Mouse (Mus musculus) kidney, embryonic 14.5 days (tissue): Measurements from ENCODE around the gene Gm17304. TPM values are rescaled to one million over a fixed set of nuclear protein-coding genes. Genes with fewer than 3 reads are reported as not detected.

Source experiments
- ATAC-seq: fragments of 200-750 bp; cut with Nextera tagmentation; 2 replicates; pipeline ENCODE4 v1.8.0; 2017; ENCODE audit warnings: moderate number of reproducible peaks, mild to moderate bottlenecking, moderate TSS enrichment, moderate library complexity; ENCODE audit not compliant: low FRiP score, low TSS enrichment
- H3K27ac ChIP-seq: fragments of 300-500 bp; sonication (generic); 2 replicates; pipeline ENCODE4 v1.5.1; 2014; ENCODE audit warnings: low read depth, mild to moderate bottlenecking, low read length, moderate library complexity, mixed read lengths
- H3K27me3 ChIP-seq: fragments of 300-500 bp; sonication (generic); 2 replicates; pipeline ENCODE4 v1.6.1; 2014; ENCODE audit warnings: mild to moderate bottlenecking, low read length; ENCODE audit not compliant: control insufficient read depth, insufficient read depth
- H3K36me3 ChIP-seq: fragments of 300-500 bp; sonication (generic); 2 replicates; pipeline ENCODE4 v1.6.1; 2014; ENCODE audit warnings: low read length, mixed read lengths; ENCODE audit not compliant: control insufficient read depth, insufficient read depth
- H3K4me1 ChIP-seq: fragments of 300-500 bp; sonication (generic); 2 replicates; pipeline ENCODE4 v1.6.1; 2014; ENCODE audit warnings: low read length, mixed read lengths; ENCODE audit not compliant: control insufficient read depth, insufficient read depth
- H3K4me2 ChIP-seq: fragments of 300-500 bp; sonication (generic); replicated peaks from 2 replicates; pipeline ENCODE4 v1.6.1; 2014; ENCODE audit warnings: low read depth, mild to moderate bottlenecking, low read length
- H3K4me3 ChIP-seq: fragments of 300-500 bp; sonication (generic); 2 replicates; pipeline ENCODE4 v1.5.1; 2014; ENCODE audit warnings: mild to moderate bottlenecking, low read length
- H3K9ac ChIP-seq: fragments of 300-500 bp; sonication (generic); 2 replicates; pipeline ENCODE4 v1.6.1; 2014; ENCODE audit warnings: low read depth, mild to moderate bottlenecking, low read length, moderate library complexity
- H3K9me3 ChIP-seq: fragments of 300-500 bp; sonication (generic); 2 replicates; pipeline ENCODE4 v1.6.1; 2016; ENCODE audit warnings: low read length; ENCODE audit not compliant: control insufficient read depth
- WGBS: fragments of 180-500 bp; shearing (Covaris S2); extraction: QIAGEN DNeasy Blood & Tissue Kit; methylation state at CpG from one replicate; pipeline ENCODE4 v1.1.7; 2014; 5-methylcytosine and 5-hydroxymethylcytosine counted together
- polyA plus RNA-seq: library from polyadenylated mRNA; unstranded; fragments of >200 nt; fragmentation: Nextera tagmentation; extraction: Ambion mirVana; gene quantifications from 2 replicates; pipeline ENCODE4 v1.2.1, GENCODE M21; 2014

Gm17304 gene
- polyA plus RNA-seq, 1 experiment from 2014 or later: not detected

DNA sequence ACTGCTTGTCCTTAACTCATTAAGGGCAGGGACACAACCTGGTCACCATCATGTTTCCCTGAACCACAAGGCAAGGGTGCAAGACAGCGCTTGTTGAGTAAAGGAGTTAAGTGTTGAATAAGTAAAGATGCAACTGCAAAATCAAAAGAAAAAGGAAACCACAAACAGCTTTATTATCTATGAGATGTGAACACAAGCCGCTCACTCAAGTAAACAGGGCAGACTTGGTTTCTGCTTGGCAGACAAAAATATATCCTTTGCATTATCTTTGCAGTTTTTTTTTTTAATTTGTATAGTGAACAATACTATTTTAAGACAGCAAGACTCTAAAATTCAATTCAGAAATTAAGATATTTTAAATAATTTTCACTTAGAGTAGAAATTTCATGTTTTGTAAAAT is 30.7 kb downstream of the Gm17304 start:
- Histone ChIP-seq H3K9me3 (no peaks in the 10 kb centered on the region), H3K27me3 (no peaks in the 10 kb centered on the region), H3K36me3 (peaks cover 36% of the 10 kb centered on the region), H3K4me2 (no peak overlapping the region), H3K4me1 (0 out of 2 replicates have a peak, but pooled peaks cover 3% of the 10 kb centered on the region), H3K27ac (no peak overlapping the region), H3K9ac (no peak overlapping the region), H3K4me3 (no peak overlapping the region)
- WGBS: 93% methylated on average over 2 of the region's 2 CpGs
- no peak for ATAC-seq

DNA sequence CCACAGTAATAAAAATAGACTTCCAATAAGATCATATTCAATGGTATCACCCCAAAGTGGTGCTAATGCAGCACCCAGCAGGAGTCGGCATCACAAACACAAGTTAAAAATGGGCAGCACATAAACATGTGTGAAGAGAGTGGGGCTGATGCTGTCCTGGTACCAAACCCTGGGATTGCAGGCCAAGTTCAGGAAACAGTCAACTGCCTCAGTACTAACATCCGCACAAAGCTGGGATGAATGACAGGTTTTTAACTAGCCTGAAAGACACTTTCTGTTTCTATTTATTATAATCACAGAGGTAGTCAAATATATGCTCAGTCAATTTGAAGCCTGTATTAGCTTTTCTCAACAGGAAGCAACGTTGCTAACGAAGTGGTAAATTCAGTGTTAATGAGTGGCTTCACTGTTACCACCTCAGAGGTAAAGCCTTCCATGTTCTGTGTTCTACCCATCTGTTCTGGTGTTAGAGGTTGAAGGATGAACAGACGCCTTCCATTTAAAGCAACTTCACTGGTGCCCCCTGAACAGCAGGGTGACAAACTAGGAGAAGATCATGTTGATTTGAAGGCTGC is 31.4 kb downstream of the Gm17304 start:
- Histone ChIP-seq H3K9ac (no peak overlapping the region), H3K9me3 (no peaks in the 10 kb centered on the region), H3K27ac (no peak overlapping the region), H3K4me3 (no peak overlapping the region), H3K27me3 (no peaks in the 10 kb centered on the region), H3K36me3 (peaks cover 30% of the 10 kb centered on the region), H3K4me2 (no peak overlapping the region), H3K4me1 (0 out of 2 replicates have a peak, but pooled peaks cover 3% of the 10 kb centered on the region)
- 86% methylated on average over 5 of the region's 5 CpGs for WGBS
- no peak for ATAC-seq

DNA sequence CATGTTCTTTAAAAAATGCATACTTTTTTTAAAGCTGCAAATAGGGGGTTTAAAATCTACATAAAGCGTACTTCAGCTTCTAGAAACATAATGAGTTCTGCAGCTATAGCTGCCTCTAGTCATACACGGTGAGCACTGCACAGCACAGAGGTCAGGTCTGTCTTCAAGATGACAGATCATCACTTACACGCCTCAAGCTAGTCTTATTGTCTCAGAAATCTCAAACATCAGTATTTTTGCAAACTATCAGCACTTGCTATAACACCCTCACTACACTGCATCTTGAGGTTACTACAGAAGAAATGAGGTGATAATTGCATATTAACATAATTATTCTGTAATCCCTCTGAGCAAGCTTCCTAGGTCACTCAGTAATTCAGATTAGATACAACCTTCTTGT is 33.0 kb downstream of the Gm17304 start:
- Histone ChIP-seq H3K27ac (no peak overlapping the region), H3K27me3 (no peaks in the 10 kb centered on the region), H3K4me2 (no peak overlapping the region), H3K9ac (no peak overlapping the region), H3K4me1 (0 out of 2 replicates have a peak, but pooled peaks cover 3% of the 10 kb centered on the region), H3K36me3 (peaks cover 15% of the 10 kb centered on the region), H3K4me3 (no peak overlapping the region), H3K9me3 (no peaks in the 10 kb centered on the region)
- 89% methylated on average over 3 of the region's 3 CpGs for WGBS
- no peak for ATAC-seq

DNA sequence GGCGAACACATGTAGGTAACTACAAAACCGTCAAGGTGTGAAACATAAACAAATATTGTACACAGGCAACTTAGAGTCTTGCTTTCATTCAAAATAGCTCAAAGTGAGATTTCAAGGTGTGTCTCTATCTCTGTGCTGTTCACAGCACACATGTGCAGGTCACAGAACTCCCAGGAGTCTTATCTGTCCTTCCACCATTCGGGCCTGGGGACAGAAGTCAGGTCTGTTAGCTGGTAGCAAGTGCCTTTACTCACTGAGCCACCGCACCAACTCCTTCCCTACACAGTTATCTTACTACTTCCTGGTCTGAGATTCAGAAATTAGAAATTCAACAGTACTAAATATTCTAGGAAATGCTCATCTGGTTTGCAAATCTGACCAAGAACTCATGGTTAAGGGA is 34.5 kb downstream of the Gm17304 start:
- Histone ChIP-seq H3K36me3 (no peaks in the 10 kb centered on the region; the same call in 1 of the 2 replicates), H3K4me1 (0 out of 2 replicates have a peak, but pooled peaks cover 3% of the 10 kb centered on the region), H3K4me3 (no peak overlapping the region), H3K9ac (no peak overlapping the region), H3K27ac (no peak overlapping the region), H3K9me3 (no peaks in the 10 kb centered on the region), H3K4me2 (no peak overlapping the region), H3K27me3 (no peaks in the 10 kb centered on the region)
- no peak for ATAC-seq
- 64% methylated on average over 4 of the region's 4 CpGs for WGBS

DNA sequence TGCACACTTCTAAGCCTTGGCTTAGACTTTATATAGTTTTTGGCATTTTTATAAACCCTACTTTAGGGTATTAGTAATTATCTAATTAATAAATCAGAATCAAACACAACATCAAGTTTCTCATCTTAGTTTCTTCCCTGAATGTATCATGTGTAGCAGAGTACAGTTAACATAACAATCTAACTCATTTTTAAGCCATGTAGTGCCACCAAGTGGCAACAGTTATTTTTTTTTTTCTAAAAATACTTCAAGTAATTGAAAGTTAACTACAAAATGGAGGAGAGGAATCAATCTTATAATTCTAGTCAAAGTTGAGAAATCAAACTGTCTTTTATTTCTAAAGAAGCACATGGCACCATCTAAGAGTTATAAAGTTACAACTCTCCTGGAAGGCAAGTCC is 40.5 kb downstream of the Gm17304 start:
- H3K27ac ChIP-seq: no peak overlapping the region
- no peak overlapping the region for H3K4me2 ChIP-seq
- no peaks in the 10 kb centered on the region for H3K4me1 ChIP-seq
- no peak for ATAC-seq
- H3K36me3 ChIP-seq: peaks cover 5% of the 10 kb centered on the region; the same call in 1 of the 2 replicates
- no peak overlapping the region for H3K9ac ChIP-seq
- no peak overlapping the region for H3K4me3 ChIP-seq
- no peaks in the 10 kb centered on the region for H3K27me3 ChIP-seq
- H3K9me3 ChIP-seq: no peaks in the 10 kb centered on the region

DNA sequence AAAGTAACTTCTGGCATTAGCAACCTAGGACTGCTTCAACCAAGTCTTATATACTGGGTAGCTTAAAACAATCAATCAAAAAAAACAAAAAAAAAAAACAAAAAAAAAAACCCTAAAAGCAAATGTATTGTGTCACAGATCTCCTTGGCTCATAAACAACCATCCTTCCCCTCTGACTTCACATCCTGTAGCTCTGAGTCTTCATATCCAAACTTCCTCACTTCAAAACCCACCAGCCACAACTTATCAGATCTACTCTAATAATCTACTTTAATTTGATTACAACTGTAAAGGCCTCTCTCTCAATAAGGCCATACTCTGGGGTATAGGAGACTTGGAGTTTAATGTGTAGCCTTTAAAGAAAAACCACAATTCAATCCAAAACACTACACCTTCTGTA is 41.1 kb downstream of the Gm17304 start:
- Histone ChIP-seq H3K9me3 (no peaks in the 10 kb centered on the region), H3K4me3 (no peak overlapping the region), H3K9ac (no peak overlapping the region), H3K4me1 (no peaks in the 10 kb centered on the region), H3K4me2 (no peak overlapping the region), H3K27ac (no peak overlapping the region), H3K36me3 (peaks cover 8% of the 10 kb centered on the region; the same call in 1 of the 2 replicates), H3K27me3 (no peaks in the 10 kb centered on the region)
- ATAC-seq: no peak

DNA sequence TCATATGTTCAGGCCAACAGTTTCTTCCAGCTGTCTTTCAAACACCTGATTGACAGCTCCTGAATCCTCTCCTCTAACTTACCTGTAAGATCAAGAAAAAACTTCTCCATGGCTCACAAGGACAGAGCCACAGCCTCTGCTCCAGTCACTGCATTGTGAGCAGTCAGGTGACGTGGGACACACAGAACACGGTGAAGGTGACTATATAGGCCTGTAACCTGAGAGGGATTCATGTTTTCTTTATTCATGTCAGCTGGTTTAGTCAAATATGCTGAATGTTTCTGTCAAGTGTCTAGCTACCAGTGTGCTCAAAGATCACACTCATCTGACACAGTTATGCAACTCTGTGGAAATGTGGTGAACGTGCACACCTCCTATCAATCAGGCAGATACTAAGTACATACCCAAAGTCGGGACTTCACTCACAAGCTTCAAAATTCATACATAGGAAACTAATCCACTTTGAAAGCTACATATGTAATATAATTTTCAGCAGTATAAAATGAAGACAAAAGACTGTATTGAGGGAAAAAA is 43.4 kb downstream of the Gm17304 start:
- H3K9ac ChIP-seq: no peak overlapping the region
- peaks cover 15% of the 10 kb centered on the region; the same call in 1 of the 2 replicates for H3K36me3 ChIP-seq
- H3K4me2 ChIP-seq: no peak overlapping the region
- WGBS: 85% methylated on average over 4 of the region's 4 CpGs
- H3K9me3 ChIP-seq: no peaks in the 10 kb centered on the region
- H3K27ac ChIP-seq: no peak overlapping the region
- no peak for ATAC-seq
- H3K4me1 ChIP-seq: no peaks in the 10 kb centered on the region
- no peak overlapping the region for H3K4me3 ChIP-seq
- H3K27me3 ChIP-seq: no peaks in the 10 kb centered on the region

DNA sequence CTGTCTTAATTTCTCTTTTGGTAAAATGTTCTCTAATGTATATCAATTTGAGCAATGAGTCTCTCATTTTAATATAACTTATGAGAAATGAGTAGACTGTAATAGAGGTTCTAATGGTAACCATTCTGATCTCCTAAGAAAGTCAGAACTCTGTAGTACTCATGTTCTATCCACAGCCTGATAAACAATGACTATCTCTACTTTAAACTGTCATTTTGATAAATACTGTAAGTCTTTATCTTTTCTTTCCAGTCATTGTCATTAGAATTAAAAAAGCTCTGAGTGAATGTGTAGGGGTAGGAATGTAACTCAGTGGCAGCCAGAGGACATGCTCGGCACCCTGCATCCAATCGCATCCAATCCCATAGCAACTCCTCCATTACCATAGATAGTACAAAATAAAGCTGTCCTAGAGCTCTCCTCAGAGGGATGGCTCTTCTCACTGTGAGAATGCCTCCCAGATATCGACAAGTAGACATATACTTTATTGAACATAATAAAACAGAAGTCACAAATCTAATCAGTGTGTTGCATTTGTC is 44.0 kb downstream of the Gm17304 start:
- WGBS: 91% methylated on average over 3 of the region's 3 CpGs
- no peaks in the 10 kb centered on the region for H3K9me3 ChIP-seq
- H3K4me3 ChIP-seq: no peak overlapping the region
- H3K4me2 ChIP-seq: no peak overlapping the region
- H3K27me3 ChIP-seq: no peaks in the 10 kb centered on the region
- peaks cover 15% of the 10 kb centered on the region; the same call in 1 of the 2 replicates for H3K36me3 ChIP-seq
- no peak for ATAC-seq
- H3K27ac ChIP-seq: no peak overlapping the region
- H3K9ac ChIP-seq: no peak overlapping the region
- no peaks in the 10 kb centered on the region for H3K4me1 ChIP-seq
